Mouse (Mus musculus) kidney, postnatal 0 days (tissue): Measurements from ENCODE around the gene Ppp1r37. TPM values are rescaled to one million over a fixed set of nuclear protein-coding genes. Genes with fewer than 3 reads are reported as not detected.

Experiments
- ATAC-seq: fragments of 200-750 bp; cut with Nextera tagmentation; replicated peaks from 2 replicates; pipeline ENCODE4 v1.8.0; 2017; ENCODE audit warnings: low read depth, moderate number of reproducible peaks, moderate TSS enrichment, moderate library complexity; ENCODE audit not compliant: low FRiP score
- DNase-seq: peaks from one replicate; pipeline ENCODE4 v3.0.0-alpha.2; 2016; ENCODE audit warnings: low spot score
- H3K27ac ChIP-seq: fragments of 300-500 bp; sonication (generic); 2 replicates; pipeline ENCODE4 v1.5.1; 2014; ENCODE audit warnings: mild to moderate bottlenecking
- H3K27me3 ChIP-seq: fragments of 300-500 bp; sonication (generic); 2 replicates; pipeline ENCODE4 v1.6.1; 2014; ENCODE audit warnings: low read length, mixed read lengths; ENCODE audit not compliant: insufficient read depth
- H3K36me3 ChIP-seq: fragments of 300-500 bp; sonication (generic); 2 replicates; pipeline ENCODE4 v1.6.1; 2014; ENCODE audit warnings: low read length, mixed read lengths; ENCODE audit not compliant: insufficient read depth
- H3K4me1 ChIP-seq: fragments of 300-500 bp; sonication (generic); replicated peaks from 2 replicates; pipeline ENCODE4 v1.6.1; 2014; ENCODE audit warnings: antibody characterized with exemption, low read length, mixed read lengths; ENCODE audit not compliant: insufficient read depth
- H3K4me2 ChIP-seq: fragments of 300-500 bp; sonication (generic); 2 replicates; pipeline ENCODE4 v1.6.1; 2014; ENCODE audit warnings: mild to moderate bottlenecking, low read length, moderate library complexity, mixed read lengths
- H3K4me3 ChIP-seq: fragments of 300-500 bp; sonication (generic); replicated peaks from 2 replicates; pipeline ENCODE4 v1.5.1; 2014; ENCODE audit warnings: low read depth, low read length
- H3K9ac ChIP-seq: fragments of 300-500 bp; sonication (generic); 2 replicates; pipeline ENCODE4 v1.6.1; 2014; ENCODE audit warnings: low read depth, low read length
- H3K9me3 ChIP-seq: fragments of 300-500 bp; sonication (generic); replicated peaks from 2 replicates; pipeline ENCODE4 v1.6.1; 2016; ENCODE audit warnings: low read length, inconsistent platforms, mixed read lengths
- CTCF ChIP-seq: IDR thresholded peaks from 2 replicates; pipeline ENCODE4 v1.5.1; 2016; ENCODE audit warnings: antibody characterized with exemption, low read depth, mild to moderate bottlenecking, moderate library complexity
- WGBS: fragments of 180-500 bp; shearing (Covaris S2); extraction: QIAGEN DNeasy Blood & Tissue Kit; methylation state at CpG from one replicate; pipeline ENCODE4 v1.1.7; 2014; 5-methylcytosine and 5-hydroxymethylcytosine counted together
- polyA plus RNA-seq: library from polyadenylated mRNA; unstranded; fragments of >200 nt; fragmentation: Nextera tagmentation; extraction: Ambion mirVana; gene quantifications from 2 replicates; pipeline ENCODE4 v1.2.1, GENCODE M21; 2015

The Ppp1r37 gene
- polyA plus RNA-seq, 1 experiment from 2014 or later, result 17.1 TPM

DNA sequence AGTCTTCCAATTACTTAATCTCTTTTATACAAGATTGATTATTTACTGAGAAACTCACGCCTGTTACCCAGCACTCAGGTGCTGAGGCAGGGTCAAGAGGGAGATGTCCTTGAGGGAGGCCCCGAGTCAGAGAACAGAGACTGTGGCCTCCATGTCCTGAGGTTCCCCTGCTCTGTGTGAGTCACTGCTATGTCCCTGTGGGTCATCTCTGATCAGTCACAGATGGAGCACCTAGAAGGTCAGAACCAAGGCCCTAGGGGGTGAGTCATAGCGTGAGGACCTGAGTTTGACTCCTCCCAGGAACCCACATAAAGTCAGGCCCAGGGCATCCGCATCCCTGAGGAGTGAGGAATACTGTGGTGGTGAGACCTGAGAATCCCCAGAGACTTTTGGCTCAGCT is 61.2 kb downstream of the Ppp1r37 start:
- H3K27ac ChIP-seq, result peak overlapping the region; percentile 3; the same call in 1 of the 2 replicates
- no peak for TF ChIP-seq CTCF
- no peak for ATAC-seq
- H3K4me2 ChIP-seq, result no peak overlapping the region
- WGBS, result 82% methylated on average over 4 of the region's 4 CpGs
- no peaks in the 10 kb centered on the region for H3K4me1 ChIP-seq
- no peaks in the 10 kb centered on the region for H3K9me3 ChIP-seq
- no peak overlapping the region for H3K4me3 ChIP-seq
- no peak overlapping the region for H3K9ac ChIP-seq
- no peaks in the 10 kb centered on the region for H3K36me3 ChIP-seq
- no peak for DNase-seq
- no peaks in the 10 kb centered on the region for H3K27me3 ChIP-seq

DNA sequence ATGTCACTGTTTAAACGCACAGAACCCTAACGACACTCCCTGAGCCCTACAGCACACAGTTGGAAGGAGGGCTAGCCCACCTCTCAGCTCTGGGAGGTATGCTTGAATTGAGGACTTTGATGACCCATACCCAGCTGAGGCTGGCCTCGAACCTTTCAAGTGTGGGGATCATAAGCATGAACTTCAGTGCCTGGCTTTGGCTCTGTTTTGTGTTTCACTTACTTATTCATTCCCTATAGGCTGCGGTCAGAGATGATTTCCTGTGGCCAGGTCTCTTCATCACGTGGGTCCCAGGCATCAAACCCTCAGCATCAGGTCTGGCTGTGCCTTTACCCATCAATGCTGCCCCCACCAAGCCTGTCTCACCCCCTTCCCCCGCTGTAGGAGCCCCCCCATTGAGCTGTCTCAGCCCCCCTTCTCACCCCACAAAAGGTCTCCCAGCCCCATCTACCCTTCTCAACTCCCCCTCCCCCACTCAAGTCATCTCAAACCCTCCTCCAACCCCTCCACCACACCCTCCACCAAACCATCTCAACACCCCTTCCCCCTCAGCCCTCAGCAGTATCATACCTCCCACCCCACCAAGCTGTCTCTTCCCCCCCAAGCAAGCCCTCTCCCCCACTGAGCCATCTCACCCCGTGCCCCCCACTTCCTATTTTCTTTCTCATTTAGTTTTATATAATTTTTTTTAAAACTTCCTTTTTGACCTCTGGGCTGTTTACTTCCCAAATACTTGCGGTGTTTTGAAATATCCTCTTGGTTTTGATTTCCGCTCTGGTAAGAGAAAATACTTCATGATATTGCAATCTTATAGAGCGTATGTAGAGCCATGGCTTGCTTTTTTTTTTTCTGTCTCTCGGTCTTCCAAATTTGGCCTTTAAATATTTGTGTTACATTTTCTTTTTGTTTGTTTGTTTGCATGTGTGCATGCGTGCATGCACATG is 62.2 kb downstream of the Ppp1r37 start:
- WGBS, result 62% methylated on average over 12 of the region's 12 CpGs
- DNase-seq, result no peak
- Histone ChIP-seq H3K4me2 (no peak overlapping the region), H3K27me3 (no peaks in the 10 kb centered on the region), H3K9ac (no peak overlapping the region), H3K4me1 (no peaks in the 10 kb centered on the region; the same call in 1 of the 2 replicates), H3K27ac (no peak overlapping the region), H3K4me3 (no peak overlapping the region), H3K9me3 (no peaks in the 10 kb centered on the region), H3K36me3 (no peaks in the 10 kb centered on the region)
- no peak for ATAC-seq
- TF ChIP-seq CTCF, result no peak

GRCm38 (mm10) chr7:19498326-19498725 is 64.5 kb downstream of the Ppp1r37 start:
- ATAC-seq (no peak), DNase-seq (no peak)
- Histone ChIP-seq H3K4me1 (no peaks in the 10 kb centered on the region; the same call in 1 of the 2 replicates), H3K4me2 (no peak overlapping the region), H3K27me3 (no peaks in the 10 kb centered on the region), H3K27ac (no peak overlapping the region), H3K9ac (no peak overlapping the region), H3K4me3 (no peak overlapping the region), H3K9me3 (no peaks in the 10 kb centered on the region), H3K36me3 (no peaks in the 10 kb centered on the region)
- WGBS, result 40% methylated on average over 4 of the region's 4 CpGs
- no peak for TF ChIP-seq CTCF

GRCm38 (mm10) chr7:19496214-19496555 is 66.7 kb downstream of the Ppp1r37 start:
- no peaks in the 10 kb centered on the region for H3K9me3 ChIP-seq
- H3K4me1 ChIP-seq, result no peaks in the 10 kb centered on the region; the same call in 1 of the 2 replicates
- ATAC-seq (no peak), DNase-seq (no peak)
- WGBS, result 58% methylated on average over 5 of the region's 5 CpGs
- no peaks in the 10 kb centered on the region for H3K36me3 ChIP-seq
- H3K9ac ChIP-seq, result no peak overlapping the region
- TF ChIP-seq CTCF, result no peak
- no peak overlapping the region for H3K4me2 ChIP-seq
- H3K27ac ChIP-seq, result no peak overlapping the region
- no peak overlapping the region for H3K4me3 ChIP-seq
- H3K27me3 ChIP-seq, result no peaks in the 10 kb centered on the region; the same call in 1 of the 2 replicates

DNA sequence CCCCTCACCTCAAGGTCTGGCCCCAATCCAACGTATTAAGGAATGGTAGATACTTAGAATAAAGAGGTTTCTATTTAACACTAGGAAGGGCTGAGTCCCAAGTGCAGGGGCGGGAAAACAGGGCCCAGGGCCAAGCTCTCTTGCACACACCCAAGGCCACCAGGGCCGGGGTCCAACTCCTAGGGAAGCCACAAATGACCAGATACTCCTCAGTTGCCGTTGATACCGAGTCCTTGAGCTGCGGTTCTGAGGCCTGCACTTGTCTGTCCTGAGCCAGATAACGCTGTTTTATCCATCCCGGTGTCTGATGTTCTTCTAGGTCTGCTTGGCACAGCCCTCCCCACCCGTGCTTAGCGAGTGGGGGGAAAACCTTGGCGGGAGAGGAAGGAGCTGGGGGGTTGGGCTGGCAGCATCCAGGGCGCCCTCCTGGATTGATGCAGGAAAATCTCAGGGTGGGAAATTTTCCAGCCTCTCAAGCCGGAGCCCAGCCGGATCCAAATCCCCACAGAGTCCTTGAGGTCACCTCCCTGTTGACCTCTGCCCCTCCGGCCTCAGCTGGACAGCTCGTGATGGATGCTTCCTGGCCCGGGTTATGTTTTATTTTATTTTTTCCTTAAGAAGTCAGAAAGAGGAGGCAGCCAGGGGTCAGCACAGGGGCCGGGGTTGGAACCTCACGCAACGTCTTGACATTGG is 67.2 kb downstream of the Ppp1r37 start:
- no peak for TF ChIP-seq CTCF
- peak; percentile 29; the same call in 1 of the 2 replicates for ATAC-seq
- WGBS, result 35% methylated on average over 20 of the region's 20 CpGs

DNA sequence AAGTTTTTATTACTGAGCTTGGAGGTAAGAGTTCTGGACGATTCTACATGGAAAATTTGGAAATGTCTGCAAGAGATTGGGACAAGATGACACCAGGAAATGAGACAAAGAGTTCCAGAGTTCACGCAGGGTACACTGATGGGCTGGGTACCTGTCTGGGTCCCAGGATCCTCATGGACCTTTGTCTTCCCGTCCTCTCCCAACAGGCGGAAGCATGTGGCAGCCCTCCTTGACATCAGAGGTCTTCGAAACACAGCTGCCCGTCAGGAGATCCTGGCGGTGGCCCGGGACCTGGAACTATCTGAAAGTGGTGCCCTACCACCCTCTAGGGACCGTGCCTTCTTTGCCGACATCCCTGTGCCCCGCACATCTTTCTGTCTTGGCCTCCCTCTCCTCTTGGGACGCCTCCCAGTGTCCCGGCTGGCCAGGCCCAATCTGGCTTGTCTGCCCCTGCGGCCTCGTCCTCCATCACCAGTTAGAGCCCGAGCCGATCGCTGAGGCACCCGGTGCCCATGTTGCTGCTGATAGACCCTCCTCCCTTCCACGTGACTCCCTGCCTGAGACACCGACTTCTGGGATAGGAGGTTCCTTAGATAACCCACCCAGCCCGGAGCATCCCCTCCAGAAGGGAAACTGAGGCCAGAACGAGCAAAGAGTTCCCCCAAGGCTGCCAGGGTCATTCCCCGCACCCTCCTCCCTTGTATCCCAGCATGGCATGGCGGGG is 68.0 kb downstream of the Ppp1r37 start:
- ATAC-seq (no peak), DNase-seq (no peak)
- Histone ChIP-seq H3K27me3 (peaks cover 3% of the 10 kb centered on the region; the same call in 1 of the 2 replicates), H3K9ac (no peak overlapping the region), H3K9me3 (no peaks in the 10 kb centered on the region), H3K4me2 (no peak overlapping the region), H3K27ac (peak overlapping the region; percentile 47; the same call in 1 of the 2 replicates), H3K4me1 (no peaks in the 10 kb centered on the region; the same call in 1 of the 2 replicates), H3K36me3 (no peaks in the 10 kb centered on the region), H3K4me3 (no peak overlapping the region)
- TF ChIP-seq CTCF, result no peak
- 81% methylated on average over 25 of the region's 25 CpGs for WGBS

More for the DNA sequence above, 67.2 kb downstream of the Ppp1r37 start:
- Histone ChIP-seq H3K4me2 (no peak overlapping the region), H3K27ac (0 out of 2 replicates have a peak overlapping the region, but pooled peaks have one; percentile 47), H3K4me3 (no peak overlapping the region), H3K9me3 (no peaks in the 10 kb centered on the region), H3K27me3 (peaks cover under 1% of the 10 kb centered on the region; the same call in 1 of the 2 replicates), H3K4me1 (no peaks in the 10 kb centered on the region; the same call in 1 of the 2 replicates), H3K9ac (no peak overlapping the region), H3K36me3 (no peaks in the 10 kb centered on the region)
- DNase-seq, result no peak
